Comparison of ENCODE assay signal across 11 mouse cellular contexts in genomic region chr6:3512611-3513010, GRCm38 (mm10). TPM values are rescaled to one million over a fixed set of nuclear protein-coding genes. Genes with fewer than 3 reads are reported as not detected.
A peak's percentile ranks its signal among the peaks of the same experiment; 100 is the strongest.
DNase-seq lines count a peak whose midpoint lies in the region; ATAC-seq and TF ChIP-seq lines count a peak whose summit lies in the region.
"Had no signal": no experiment of that assay in that cellular context is flagged by ENCODE, and none has a peak within 500 bp of the region (broad histone marks: within the 10 kb centered on the region; RNA-seq: fewer than 3 reads in every experiment).

No protein-coding gene starts in this region.

- no peak overlapping the region for H3K4me3 ChIP-seq in forebrain, postnatal 0 days (ENCODE audit: low read depth, low read length)
- H3K4me3 ChIP-seq: erythroblast, embryonic 14.5 days had no signal

- no peaks in the 10 kb centered on the region for H3K27me3 ChIP-seq in forebrain, postnatal 0 days (ENCODE audit: insufficient read depth, low read length)
- H3K27me3 ChIP-seq: Patski had no signal

- peaks cover 12% of the 10 kb centered on the region for H3K4me1 ChIP-seq in forebrain, postnatal 0 days (ENCODE audit: insufficient read depth)

- H3K9ac ChIP-seq in forebrain, postnatal 0 days: no peak overlapping the region; the same call in 1 of the 2 replicates

- intact Hi-C loops in left cerebral cortex, postnatal 36 days (cut with DNase I): loop anchor here (5.0 kb wide), 2 partner anchors 1035 to 1600 kb away; no protein-coding TSS in a partner anchor

- H3K4me2 ChIP-seq in forebrain, postnatal 0 days (ENCODE audit: low read depth): 0 out of 2 replicates have a peak overlapping the region, but pooled peaks have one; percentile 5

- peak; percentile 89 for ATAC-seq in forebrain, postnatal 0 days
- ATAC-seq: Patski had no signal

- H3K36me3 ChIP-seq in forebrain, postnatal 0 days (ENCODE audit: insufficient read depth): 0 out of 2 replicates have a peak, but pooled peaks cover 4% of the 10 kb centered on the region

- 12% methylated on average over 3 of the region's 3 CpGs for WGBS in forebrain, postnatal 0 days

- DNase-seq in retina, postnatal 1 day: peak; percentile 20
- DNase-seq in retina, embryonic 14.5 days (ENCODE audit: low spot score): no peak
- DNase-seq in forebrain, postnatal 0 days: peak; percentile 58
- peak; percentile 23 to 32 for DNase-seq in left cerebral cortex, postnatal 36 days (ENCODE audit: low spot score in 2 of 2)
- DNase-seq in telencephalon, adult 2 months (ENCODE audit: low read depth, low spot score): peak; percentile 35
- no peak for DNase-seq in spleen, adult 18-20 months
- no peak for DNase-seq in lung, postnatal 10 days
- no peak for DNase-seq in B cell, adult 2 months
- DNase-seq: kidney, postnatal 25 days had no signal

- H3K9me3 ChIP-seq in forebrain, postnatal 0 days (ENCODE audit: low read length): no peaks in the 10 kb centered on the region

- TF ChIP-seq CTCF in forebrain, postnatal 0 days (IDR thresholded peaks at IDR 0.05; ENCODE audit: low read depth): peak; percentile 16; the same call in 1 of the 2 replicates

- peak overlapping the region; percentile 40; the same call in 1 of the 2 replicates for H3K27ac ChIP-seq in forebrain, postnatal 0 days (ENCODE audit: low read depth, low read length)

RNA-seq across cellular contexts. Expression of gene Vps50, which starts 14.4 kb away (rescaled TPM):
- total RNA-seq in forebrain, postnatal 0 days (2014; rRNA removed): 62.6 and 68.4 TPM in 2 replicates
- polyA plus RNA-seq in forebrain, postnatal 0 days (2015; fragmentation: Nextera tagmentation; extraction: Ambion mirVana): 41.2 and 44.2 TPM in 2 replicates
- 10 to 100 TPM; 55.0 to 57.5 TPM for total RNA-seq in left cerebral cortex, postnatal 36 days (2021)

RNA-seq across cellular contexts. Expression of gene Hepacam2, which starts 14.5 kb away (rescaled TPM):
- total RNA-seq in forebrain, postnatal 0 days (2014; rRNA removed): 0.19 and 0.62 TPM in 2 replicates
- polyA plus RNA-seq in forebrain, postnatal 0 days (2015; fragmentation: Nextera tagmentation; extraction: Ambion mirVana): 0.60 and 0.79 TPM in 2 replicates
- under 1 TPM; 0.43 to 0.91 TPM for total RNA-seq in left cerebral cortex, postnatal 36 days (2021)
- polyA plus RNA-seq: erythroblast, embryonic 14.5 days had no signal

Comparison
In these comparisons a context has a peak if more than half of its experiments do, and no peak if none do; other contexts are left out.
1. DNase-seq: peak in retina, postnatal 1 day (single experiment), forebrain, postnatal 0 days (single experiment), left cerebral cortex, postnatal 36 days (2 of 2) and telencephalon, adult 2 months (single experiment); none in retina, embryonic 14.5 days (single experiment), spleen, adult 18-20 months (0 of 2), lung, postnatal 10 days (single experiment) and B cell, adult 2 months (0 of 2).